ENCODE assay signal across 17 mouse cellular contexts in genomic region chr13:54862931-54863330, GRCm38 (mm10).
DNase-seq lines count a peak whose midpoint lies in the region; ATAC-seq lines count a peak whose summit lies in the region.
"Had no signal": no experiment of that assay in that cellular context is flagged by ENCODE, and none has a peak within 500 bp of the region (broad histone marks: within the 10 kb centered on the region; RNA-seq: fewer than 3 reads in every experiment).

No protein-coding gene starts in this region.

- no peak overlapping the region for H3K4me3 ChIP-seq in embryonic facial prominence, embryonic 11.5 days (ENCODE audit: low read depth, low read length)
- H3K4me3 ChIP-seq in embryonic facial prominence, embryonic 10.5 days = no peak overlapping the region
- H3K4me3 ChIP-seq: embryonic facial prominence, embryonic 13.5 days; embryonic facial prominence, embryonic 15.5 days; erythroblast, embryonic 14.5 days; forebrain, embryonic 10.5 days; forebrain, embryonic 12.5 days had no signal

- 0 out of 2 replicates have a peak, but pooled peaks have one; percentile 23 for ATAC-seq in embryonic facial prominence, embryonic 11.5 days (replicated peaks; ENCODE audit: insufficient number of reproducible peaks, low FRiP score, low TSS enrichment, low read depth)
- ATAC-seq: forebrain, embryonic 14.5 days; forebrain, embryonic 16.5 days had no signal

- no peaks in the 10 kb centered on the region for H3K9me3 ChIP-seq in embryonic facial prominence, embryonic 11.5 days (replicated peaks; ENCODE audit: control insufficient read depth, low read length)
- no peaks in the 10 kb centered on the region for H3K9me3 ChIP-seq in embryonic facial prominence, embryonic 10.5 days
- H3K9me3 ChIP-seq: embryonic facial prominence, embryonic 13.5 days; embryonic facial prominence, embryonic 15.5 days; forebrain, embryonic 10.5 days; forebrain, embryonic 12.5 days had no signal

- no peak overlapping the region for H3K9ac ChIP-seq in embryonic facial prominence, embryonic 11.5 days (replicated peaks; ENCODE audit: low read length)
- H3K9ac ChIP-seq: embryonic facial prominence, embryonic 13.5 days; embryonic facial prominence, embryonic 15.5 days; forebrain, embryonic 12.5 days had no signal

- no peak overlapping the region for H3K27ac ChIP-seq in embryonic facial prominence, embryonic 11.5 days (replicated peaks; ENCODE audit: low read depth, low read length)
- H3K27ac ChIP-seq in embryonic facial prominence, embryonic 10.5 days (replicated peaks) = no peak overlapping the region
- H3K27ac ChIP-seq: embryonic facial prominence, embryonic 13.5 days; embryonic facial prominence, embryonic 15.5 days; forebrain, embryonic 12.5 days had no signal

- 90% methylated on average over 4 of the region's 4 CpGs for WGBS in embryonic facial prominence, embryonic 11.5 days
- WGBS in embryonic facial prominence, embryonic 10.5 days = 88% methylated on average over 4 of the region's 4 CpGs

- H3K4me2 ChIP-seq in embryonic facial prominence, embryonic 11.5 days (ENCODE audit: low read depth, low read length) = no peak overlapping the region
- H3K4me2 ChIP-seq: embryonic facial prominence, embryonic 13.5 days; embryonic facial prominence, embryonic 15.5 days; forebrain, embryonic 12.5 days had no signal

- peak; percentile 73 to 76 for DNase-seq in cerebellum, postnatal 14 days
- no peak for DNase-seq in cerebellum, adult 18-20 months
- no peak for DNase-seq in embryonic facial prominence, embryonic 11.5 days (ENCODE audit: low spot score)
- DNase-seq in embryonic facial prominence, embryonic 10.5 days (ENCODE audit: low spot score) = no peak
- DNase-seq: adrenal gland, adult 2 months; adrenal gland, postnatal 10 days; adrenal gland, postnatal 25 days; cerebellum, adult 11 months; cerebellum, adult 8-10 months; embryo, embryonic 11 days had no signal

- H3K36me3 ChIP-seq in embryonic facial prominence, embryonic 11.5 days (replicated peaks; ENCODE audit: control insufficient read depth, insufficient read depth, low read depth, low read length) = no peaks in the 10 kb centered on the region
- H3K36me3 ChIP-seq in embryonic facial prominence, embryonic 10.5 days (replicated peaks) = no peaks in the 10 kb centered on the region
- H3K36me3 ChIP-seq: embryonic facial prominence, embryonic 13.5 days; embryonic facial prominence, embryonic 15.5 days; forebrain, embryonic 10.5 days; forebrain, embryonic 12.5 days had no signal

- H3K27me3 ChIP-seq in embryonic facial prominence, embryonic 11.5 days (ENCODE audit: control insufficient read depth, insufficient read depth, low read length) = no peaks in the 10 kb centered on the region
- no peaks in the 10 kb centered on the region for H3K27me3 ChIP-seq in embryonic facial prominence, embryonic 10.5 days (replicated peaks; ENCODE audit: low read depth, poor library complexity, severe bottlenecking)
- H3K27me3 ChIP-seq: embryonic facial prominence, embryonic 15.5 days had no signal

- H3K4me1 ChIP-seq in embryonic facial prominence, embryonic 11.5 days (ENCODE audit: control insufficient read depth, insufficient read depth, low read length) = no peaks in the 10 kb centered on the region
- 0 out of 2 replicates have a peak, but pooled peaks cover 3% of the 10 kb centered on the region for H3K4me1 ChIP-seq in embryonic facial prominence, embryonic 10.5 days
- H3K4me1 ChIP-seq: embryonic facial prominence, embryonic 15.5 days had no signal

Comparison
In these comparisons a context has a peak if more than half of its experiments do, and no peak if none do; other contexts are left out.
1. DNase-seq: peak in cerebellum, postnatal 14 days (2 of 2); none in cerebellum, adult 18-20 months (0 of 2), embryonic facial prominence, embryonic 11.5 days (single experiment) and embryonic facial prominence, embryonic 10.5 days (single experiment).